Mouse (Mus musculus): ENCODE results near the gene Chil1. TPM values are rescaled to one million over a fixed set of nuclear protein-coding genes. Genes with fewer than 3 reads are reported as not detected.
A peak's percentile ranks its signal among the peaks of the same experiment; 100 is the strongest.

The Chil1 gene
- polyA plus RNA-seq, 1 experiment from 2014 or later, result 1.1 TPM

- H3K4me3 ChIP-seq (ENCODE audit: low read depth, low read length), result no peak overlapping the region
- H3K27ac ChIP-seq (ENCODE audit: low read depth, low read length), result no peak overlapping the region
- H3K9me3 ChIP-seq (ENCODE audit: control insufficient read depth, low read length), result no peaks in the 10 kb centered on the region
- 0 out of 2 replicates have a peak, but pooled peaks cover 6% of the 10 kb centered on the region for H3K4me1 ChIP-seq (replicated peaks; ENCODE audit: control insufficient read depth, insufficient read depth, low read length)
- H3K36me3 ChIP-seq (ENCODE audit: control insufficient read depth, insufficient read depth, low read length), result no peaks in the 10 kb centered on the region
- 31% methylated on average over 11 of the region's 11 CpGs for WGBS
- no peak overlapping the region for H3K9ac ChIP-seq (ENCODE audit: low read depth, low read length)
- no peaks in the 10 kb centered on the region for H3K27me3 ChIP-seq (ENCODE audit: control insufficient read depth, insufficient read depth, low read length)
- DNase-seq (ENCODE audit: low spot score) (peak; percentile 46), ATAC-seq (ENCODE audit: low FRiP score) (peak; percentile 30; the same call in 1 of the 2 replicates)
- H3K4me2 ChIP-seq (replicated peaks; ENCODE audit: low read depth, low read length), result no peak overlapping the region
Measured at GRCm38 (mm10) chr1:134215751-134216628, 34.0 kb downstream of the Chil1 start.

- H3K36me3 ChIP-seq (ENCODE audit: control insufficient read depth, insufficient read depth, low read length), result no peaks in the 10 kb centered on the region
- 0 out of 2 replicates have a peak, but pooled peaks cover 6% of the 10 kb centered on the region for H3K4me1 ChIP-seq (replicated peaks; ENCODE audit: control insufficient read depth, insufficient read depth, low read length)
- no peaks in the 10 kb centered on the region for H3K9me3 ChIP-seq (ENCODE audit: control insufficient read depth, low read length)
- no peak overlapping the region for H3K4me3 ChIP-seq (ENCODE audit: low read depth, low read length)
- no peak overlapping the region for H3K9ac ChIP-seq (ENCODE audit: low read depth, low read length)
- H3K4me2 ChIP-seq (replicated peaks; ENCODE audit: low read depth, low read length), result no peak overlapping the region
- no peaks in the 10 kb centered on the region for H3K27me3 ChIP-seq (ENCODE audit: control insufficient read depth, insufficient read depth, low read length)
- H3K27ac ChIP-seq (ENCODE audit: low read depth, low read length), result no peak overlapping the region
- ATAC-seq (ENCODE audit: low FRiP score) (peak; percentile 7; the same call in 1 of the 2 replicates), DNase-seq (ENCODE audit: low spot score) (no peak)
- 92% methylated on average over 2 of the region's 2 CpGs for WGBS
Measured at GRCm38 (mm10) chr1:134216629-134216971, 34.6 kb downstream of the Chil1 start.

GRCm38 (mm10) chr1:134217028-134217481, 35.1 kb downstream of the Chil1 start:
- H3K4me3 ChIP-seq (ENCODE audit: low read depth, low read length), result no peak overlapping the region

GRCm38 (mm10) chr1:134217942-134218341, 36.0 kb downstream of the Chil1 start:
- H3K4me1 ChIP-seq (replicated peaks; ENCODE audit: control insufficient read depth, insufficient read depth, low read length), result 0 out of 2 replicates have a peak, but pooled peaks cover 3% of the 10 kb centered on the region
- H3K4me2 ChIP-seq (replicated peaks; ENCODE audit: low read depth, low read length), result no peak overlapping the region
- WGBS, result 78% methylated on average over 3 of the region's 3 CpGs
- no peaks in the 10 kb centered on the region for H3K9me3 ChIP-seq (ENCODE audit: control insufficient read depth, low read length)
- no peaks in the 10 kb centered on the region for H3K36me3 ChIP-seq (ENCODE audit: control insufficient read depth, insufficient read depth, low read length)
- no peak for ATAC-seq (ENCODE audit: low FRiP score)
- no peak overlapping the region for H3K27ac ChIP-seq (ENCODE audit: low read depth, low read length)
- H3K4me3 ChIP-seq (ENCODE audit: low read depth, low read length), result no peak overlapping the region
- no peak overlapping the region for H3K9ac ChIP-seq (ENCODE audit: low read depth, low read length)
- no peak for DNase-seq (ENCODE audit: low spot score)
- no peaks in the 10 kb centered on the region for H3K27me3 ChIP-seq (ENCODE audit: control insufficient read depth, insufficient read depth, low read length)

More at GRCm38 (mm10) chr1:134217028-134217481, 35.1 kb downstream of the Chil1 start:
- Histone ChIP-seq H3K4me2 (replicated peaks; ENCODE audit: low read depth, low read length) (no peak overlapping the region), H3K36me3 (ENCODE audit: control insufficient read depth, insufficient read depth, low read length) (no peaks in the 10 kb centered on the region), H3K27me3 (ENCODE audit: control insufficient read depth, insufficient read depth, low read length) (no peaks in the 10 kb centered on the region), H3K9ac (ENCODE audit: low read depth, low read length) (no peak overlapping the region), H3K4me1 (replicated peaks; ENCODE audit: control insufficient read depth, insufficient read depth, low read length) (0 out of 2 replicates have a peak, but pooled peaks cover 3% of the 10 kb centered on the region), H3K27ac (ENCODE audit: low read depth, low read length) (no peak overlapping the region), H3K9me3 (ENCODE audit: control insufficient read depth, low read length) (no peaks in the 10 kb centered on the region)
- no peak for ATAC-seq (ENCODE audit: low FRiP score)
- WGBS, result 81% methylated on average over 12 of the region's 12 CpGs
- DNase-seq (ENCODE audit: low spot score), result no peak

GRCm38 (mm10) chr1:134219608-134220007, 37.6 kb downstream of the Chil1 start:
- no peak overlapping the region for H3K27ac ChIP-seq (ENCODE audit: low read depth, low read length)
- DNase-seq (ENCODE audit: low spot score), result no peak
- WGBS, result 84% methylated on average over 5 of the region's 5 CpGs

DNA sequence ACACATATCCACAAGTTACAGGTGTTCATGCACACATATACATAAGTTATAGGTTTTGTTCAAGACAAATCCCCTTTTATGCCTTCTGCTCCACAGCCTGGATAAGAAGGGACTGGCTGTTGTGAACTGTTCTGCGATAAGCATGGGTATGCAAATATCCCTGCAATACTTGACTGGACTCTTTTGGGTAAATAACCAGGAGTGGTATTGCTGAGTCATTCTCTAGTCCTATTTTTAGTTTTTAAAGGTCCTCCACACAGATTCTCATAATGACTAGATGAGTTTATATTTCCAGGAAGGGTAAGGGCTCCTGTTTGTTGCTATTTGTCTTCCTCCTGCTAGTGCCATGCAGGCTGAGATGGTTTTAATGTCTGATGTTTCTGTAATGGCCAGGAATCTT, 39.2 kb downstream of the Chil1 start:
- Histone ChIP-seq H3K4me2 (replicated peaks; ENCODE audit: low read depth, low read length) (no peak overlapping the region), H3K36me3 (ENCODE audit: control insufficient read depth, insufficient read depth, low read length) (no peaks in the 10 kb centered on the region), H3K4me1 (replicated peaks; ENCODE audit: control insufficient read depth, insufficient read depth, low read length) (no peaks in the 10 kb centered on the region), H3K9me3 (ENCODE audit: control insufficient read depth, low read length) (no peaks in the 10 kb centered on the region), H3K27ac (ENCODE audit: low read depth, low read length) (no peak overlapping the region), H3K27me3 (ENCODE audit: control insufficient read depth, insufficient read depth, low read length) (no peaks in the 10 kb centered on the region), H3K4me3 (ENCODE audit: low read depth, low read length) (no peak overlapping the region), H3K9ac (ENCODE audit: low read depth, low read length) (no peak overlapping the region)
- DNase-seq (ENCODE audit: low spot score) (no peak), ATAC-seq (ENCODE audit: low FRiP score) (no peak)
- WGBS, result 96% methylated on average over 1 of the region's 1 CpGs

More at GRCm38 (mm10) chr1:134219608-134220007, 37.6 kb downstream of the Chil1 start:
- H3K9me3 ChIP-seq (ENCODE audit: control insufficient read depth, low read length), result no peaks in the 10 kb centered on the region
- no peaks in the 10 kb centered on the region for H3K36me3 ChIP-seq (ENCODE audit: control insufficient read depth, insufficient read depth, low read length)
- H3K4me2 ChIP-seq (replicated peaks; ENCODE audit: low read depth, low read length), result no peak overlapping the region
- no peak for ATAC-seq (ENCODE audit: low FRiP score)
- no peak overlapping the region for H3K9ac ChIP-seq (ENCODE audit: low read depth, low read length)
- H3K4me1 ChIP-seq (replicated peaks; ENCODE audit: control insufficient read depth, insufficient read depth, low read length), result 0 out of 2 replicates have a peak, but pooled peaks cover 3% of the 10 kb centered on the region
- H3K27me3 ChIP-seq (ENCODE audit: control insufficient read depth, insufficient read depth, low read length), result no peaks in the 10 kb centered on the region
- H3K4me3 ChIP-seq (ENCODE audit: low read depth, low read length), result no peak overlapping the region

- Histone ChIP-seq H3K9ac (ENCODE audit: low read depth, low read length) (no peak overlapping the region), H3K4me1 (replicated peaks; ENCODE audit: control insufficient read depth, insufficient read depth, low read length) (no peaks in the 10 kb centered on the region), H3K4me2 (replicated peaks; ENCODE audit: low read depth, low read length) (no peak overlapping the region), H3K27ac (ENCODE audit: low read depth, low read length) (no peak overlapping the region), H3K27me3 (ENCODE audit: control insufficient read depth, insufficient read depth, low read length) (no peaks in the 10 kb centered on the region), H3K36me3 (ENCODE audit: control insufficient read depth, insufficient read depth, low read length) (no peaks in the 10 kb centered on the region), H3K9me3 (ENCODE audit: control insufficient read depth, low read length) (no peaks in the 10 kb centered on the region), H3K4me3 (ENCODE audit: low read depth, low read length) (no peak overlapping the region)
- WGBS, result 70% methylated on average over 8 of the region's 8 CpGs
- DNase-seq (ENCODE audit: low spot score) (no peak), ATAC-seq (ENCODE audit: low FRiP score) (no peak)
Measured at GRCm38 (mm10) chr1:134222122-134223055, 40.4 kb downstream of the Chil1 start.

DNA sequence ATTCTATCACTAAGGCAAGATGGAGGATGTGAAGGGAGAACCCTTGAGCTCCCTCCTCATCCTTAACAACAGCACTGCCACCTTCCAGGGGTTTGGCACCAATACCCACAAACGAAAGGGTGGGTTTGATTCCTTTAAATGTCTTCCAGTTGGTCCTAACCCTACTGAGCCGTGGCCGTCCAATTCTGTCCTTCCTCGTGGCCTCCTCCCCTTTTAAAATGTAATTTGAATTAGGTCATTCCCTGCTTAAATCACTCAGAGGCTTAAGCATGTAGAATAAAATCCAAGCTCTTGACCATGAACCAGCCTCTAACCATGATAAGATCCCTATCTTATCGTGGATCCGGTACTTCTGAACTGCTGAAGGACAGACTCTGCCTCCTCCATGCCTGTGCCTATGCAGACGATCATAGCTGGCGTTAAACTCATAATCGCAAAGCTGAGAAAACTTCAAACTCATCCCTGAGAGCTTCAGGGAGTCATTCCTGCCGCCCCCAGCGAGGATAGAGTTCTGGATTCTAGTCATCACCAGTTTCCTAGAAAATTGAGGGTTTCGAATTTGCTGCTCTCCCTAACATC, 42.8 kb downstream of the Chil1 start:
- no peak for ATAC-seq (ENCODE audit: low FRiP score)

More for the DNA sequence above, 42.8 kb downstream of the Chil1 start:
- WGBS, result 92% methylated on average over 12 of the region's 12 CpGs
- Histone ChIP-seq H3K4me1 (replicated peaks; ENCODE audit: control insufficient read depth, insufficient read depth, low read length) (no peaks in the 10 kb centered on the region), H3K4me3 (ENCODE audit: low read depth, low read length) (no peak overlapping the region), H3K27me3 (ENCODE audit: control insufficient read depth, insufficient read depth, low read length) (no peaks in the 10 kb centered on the region), H3K9ac (ENCODE audit: low read depth, low read length) (no peak overlapping the region), H3K27ac (ENCODE audit: low read depth, low read length) (no peak overlapping the region), H3K9me3 (ENCODE audit: control insufficient read depth, low read length) (no peaks in the 10 kb centered on the region), H3K4me2 (replicated peaks; ENCODE audit: low read depth, low read length) (no peak overlapping the region), H3K36me3 (ENCODE audit: control insufficient read depth, insufficient read depth, low read length) (no peaks in the 10 kb centered on the region)
- DNase-seq (ENCODE audit: low spot score), result no peak
